Mouse (Mus musculus): ENCODE data around the gene Cgas. TPM values are rescaled to one million over a fixed set of nuclear protein-coding genes. Genes with fewer than 3 reads are reported as not detected.
A peak's percentile ranks its signal among the peaks of the same experiment; 100 is the strongest.

Gene Cgas
- polyA plus RNA-seq, 1 experiment from 2014 or later = 2.9 TPM

GRCm38 (mm10) chr9:78474270-78474669 lies 31.2 kb upstream of the Cgas start:
- H3K4me3 ChIP-seq (replicated peaks; ENCODE audit: low read length) = no peak overlapping the region
- WGBS = 76% methylated on average over 2 of the region's 2 CpGs
- no peak overlapping the region for H3K4me2 ChIP-seq (ENCODE audit: low read depth, low read length)
- no peaks in the 10 kb centered on the region for H3K27me3 ChIP-seq (ENCODE audit: control insufficient read depth, insufficient read depth, low read length)
- no peak overlapping the region for H3K27ac ChIP-seq (ENCODE audit: low read length)
- H3K36me3 ChIP-seq (ENCODE audit: control insufficient read depth, insufficient read depth, low read length) = peaks cover 20% of the 10 kb centered on the region
- no peak overlapping the region for H3K9ac ChIP-seq (ENCODE audit: low read length)
- no peak for ATAC-seq (ENCODE audit: insufficient read depth, low FRiP score)
- H3K4me1 ChIP-seq (ENCODE audit: control insufficient read depth, insufficient read depth, low read length) = peaks cover 3% of the 10 kb centered on the region; the same call in 1 of the 2 replicates
- H3K9me3 ChIP-seq (replicated peaks; ENCODE audit: control insufficient read depth, low read length) = no peaks in the 10 kb centered on the region

GRCm38 (mm10) chr9:78473588-78473987 lies 30.6 kb upstream of the Cgas start:
- Histone ChIP-seq H3K4me2 (ENCODE audit: low read depth, low read length) (no peak overlapping the region), H3K9ac (ENCODE audit: low read length) (no peak overlapping the region), H3K27ac (ENCODE audit: low read length) (no peak overlapping the region), H3K27me3 (ENCODE audit: control insufficient read depth, insufficient read depth, low read length) (no peaks in the 10 kb centered on the region), H3K4me3 (replicated peaks; ENCODE audit: low read length) (no peak overlapping the region), H3K4me1 (ENCODE audit: control insufficient read depth, insufficient read depth, low read length) (no peaks in the 10 kb centered on the region), H3K9me3 (replicated peaks; ENCODE audit: control insufficient read depth, low read length) (no peaks in the 10 kb centered on the region), H3K36me3 (ENCODE audit: control insufficient read depth, insufficient read depth, low read length) (peaks cover 19% of the 10 kb centered on the region)
- no peak for ATAC-seq (ENCODE audit: insufficient read depth, low FRiP score)
- WGBS = 81% methylated on average over 8 of the region's 8 CpGs

- Histone ChIP-seq H3K27me3 (ENCODE audit: control insufficient read depth, insufficient read depth, low read length) (no peaks in the 10 kb centered on the region), H3K9ac (ENCODE audit: low read length) (no peak overlapping the region), H3K4me1 (ENCODE audit: control insufficient read depth, insufficient read depth, low read length) (no peaks in the 10 kb centered on the region), H3K4me3 (replicated peaks; ENCODE audit: low read length) (no peak overlapping the region), H3K27ac (ENCODE audit: low read length) (no peak overlapping the region), H3K4me2 (ENCODE audit: low read depth, low read length) (no peak overlapping the region), H3K36me3 (ENCODE audit: control insufficient read depth, insufficient read depth, low read length) (peaks cover 20% of the 10 kb centered on the region), H3K9me3 (replicated peaks; ENCODE audit: control insufficient read depth, low read length) (no peaks in the 10 kb centered on the region)
- 90% methylated on average over 3 of the region's 3 CpGs for WGBS
- ATAC-seq (ENCODE audit: insufficient read depth, low FRiP score) = no peak
Observed at GRCm38 (mm10) chr9:78465725-78466124, 22.7 kb upstream of the Cgas start.

GRCm38 (mm10) chr9:78463337-78463736 lies 20.3 kb upstream of the Cgas start:
- no peak overlapping the region for H3K4me2 ChIP-seq (ENCODE audit: low read depth, low read length)
- no peak for ATAC-seq (ENCODE audit: insufficient read depth, low FRiP score)
- no peak overlapping the region for H3K27ac ChIP-seq (ENCODE audit: low read length)
- H3K36me3 ChIP-seq (ENCODE audit: control insufficient read depth, insufficient read depth, low read length) = peaks cover 19% of the 10 kb centered on the region; the same call in 1 of the 2 replicates
- no peak overlapping the region for H3K4me3 ChIP-seq (replicated peaks; ENCODE audit: low read length)
- no peaks in the 10 kb centered on the region for H3K27me3 ChIP-seq (ENCODE audit: control insufficient read depth, insufficient read depth, low read length)
- no peaks in the 10 kb centered on the region for H3K9me3 ChIP-seq (replicated peaks; ENCODE audit: control insufficient read depth, low read length)
- 87% methylated on average over 4 of the region's 4 CpGs for WGBS
- H3K4me1 ChIP-seq (ENCODE audit: control insufficient read depth, insufficient read depth, low read length) = no peaks in the 10 kb centered on the region
- H3K9ac ChIP-seq (ENCODE audit: low read length) = no peak overlapping the region

GRCm38 (mm10) chr9:78457026-78457425 lies 14.0 kb upstream of the Cgas start:
- Histone ChIP-seq H3K9ac (ENCODE audit: low read length) (no peak overlapping the region), H3K4me3 (replicated peaks; ENCODE audit: low read length) (no peak overlapping the region), H3K9me3 (replicated peaks; ENCODE audit: control insufficient read depth, low read length) (no peaks in the 10 kb centered on the region), H3K4me1 (ENCODE audit: control insufficient read depth, insufficient read depth, low read length) (no peaks in the 10 kb centered on the region), H3K4me2 (ENCODE audit: low read depth, low read length) (no peak overlapping the region), H3K36me3 (ENCODE audit: control insufficient read depth, insufficient read depth, low read length) (0 out of 2 replicates have a peak, but pooled peaks cover 20% of the 10 kb centered on the region), H3K27me3 (ENCODE audit: control insufficient read depth, insufficient read depth, low read length) (no peaks in the 10 kb centered on the region), H3K27ac (ENCODE audit: low read length) (no peak overlapping the region)
- ATAC-seq (ENCODE audit: insufficient read depth, low FRiP score) = no peak
- WGBS = 86% methylated on average over 8 of the region's 8 CpGs

- no peak overlapping the region for H3K9ac ChIP-seq (ENCODE audit: low read length)
- 78% methylated on average over 4 of the region's 4 CpGs for WGBS
- H3K4me3 ChIP-seq (replicated peaks; ENCODE audit: low read length) = no peak overlapping the region
- H3K27me3 ChIP-seq (ENCODE audit: control insufficient read depth, insufficient read depth, low read length) = no peaks in the 10 kb centered on the region
- no peak overlapping the region for H3K4me2 ChIP-seq (ENCODE audit: low read depth, low read length)
- no peak overlapping the region for H3K27ac ChIP-seq (ENCODE audit: low read length)
- peaks cover 10% of the 10 kb centered on the region for H3K4me1 ChIP-seq (ENCODE audit: control insufficient read depth, insufficient read depth, low read length)
- no peaks in the 10 kb centered on the region for H3K9me3 ChIP-seq (replicated peaks; ENCODE audit: control insufficient read depth, low read length)
- no peak for ATAC-seq (ENCODE audit: insufficient read depth, low FRiP score)
- H3K36me3 ChIP-seq (ENCODE audit: control insufficient read depth, insufficient read depth, low read length) = peaks cover 6% of the 10 kb centered on the region; the same call in 1 of the 2 replicates
Observed at GRCm38 (mm10) chr9:78451382-78451781, 8.3 kb upstream of the Cgas start.

GRCm38 (mm10) chr9:78450404-78450803 lies 7.4 kb upstream of the Cgas start:
- no peak overlapping the region for H3K9ac ChIP-seq (ENCODE audit: low read length)
- ATAC-seq (ENCODE audit: insufficient read depth, low FRiP score) = no peak
- whole genome bisulfite sequencing = 76% methylated on average over 5 of the region's 5 CpGs

GRCm38 (mm10) chr9:78447973-78448873 lies 5.2 kb upstream of the Cgas start, which contains the start of the genes Mto1 and Gm17324:
Gene Mto1, plus strand, starts transcription at chr9:78448208.
Gene Gm17324, minus strand, starts transcription at chr9:78448786.
- H3K27ac ChIP-seq (ENCODE audit: low read length) = peak within 1 kb of the TSS; percentile 90
- peak within 1 kb of the TSS; percentile 66 for H3K4me2 ChIP-seq (ENCODE audit: low read depth, low read length)
- H3K9me3 ChIP-seq (replicated peaks; ENCODE audit: control insufficient read depth, low read length) = no peaks in the 10 kb centered on the region
- ATAC-seq (ENCODE audit: insufficient read depth, low FRiP score) = peak; percentile 97
- no peaks in the 10 kb centered on the region; the same call in 1 of the 2 replicates for H3K27me3 ChIP-seq (ENCODE audit: control insufficient read depth, insufficient read depth, low read length)
- peaks cover 4% of the 10 kb centered on the region; the same call in 1 of the 2 replicates for H3K36me3 ChIP-seq (ENCODE audit: control insufficient read depth, insufficient read depth, low read length)
- H3K4me3 ChIP-seq (replicated peaks; ENCODE audit: low read length) = peak within 1 kb of the TSS; percentile 81
- peak within 1 kb of the TSS; percentile 92 for H3K9ac ChIP-seq (ENCODE audit: low read length)
- peaks cover 11% of the 10 kb centered on the region for H3K4me1 ChIP-seq (ENCODE audit: control insufficient read depth, insufficient read depth, low read length)
- under 1% methylated on average over 96 of the region's 96 CpGs for WGBS

More at GRCm38 (mm10) chr9:78450404-78450803, 7.4 kb upstream of the Cgas start:
- Histone ChIP-seq H3K4me2 (ENCODE audit: low read depth, low read length) (no peak overlapping the region), H3K9me3 (replicated peaks; ENCODE audit: control insufficient read depth, low read length) (no peaks in the 10 kb centered on the region), H3K27me3 (ENCODE audit: control insufficient read depth, insufficient read depth, low read length) (no peaks in the 10 kb centered on the region), H3K4me1 (ENCODE audit: control insufficient read depth, insufficient read depth, low read length) (peaks cover 10% of the 10 kb centered on the region), H3K36me3 (ENCODE audit: control insufficient read depth, insufficient read depth, low read length) (peaks cover 6% of the 10 kb centered on the region; the same call in 1 of the 2 replicates), H3K4me3 (replicated peaks; ENCODE audit: low read length) (no peak overlapping the region), H3K27ac (ENCODE audit: low read length) (no peak overlapping the region)

- Histone ChIP-seq H3K9ac (ENCODE audit: low read length) (peak overlapping the region; percentile 64), H3K4me2 (ENCODE audit: low read depth, low read length) (peak overlapping the region; percentile 60), H3K4me3 (replicated peaks; ENCODE audit: low read length) (peak overlapping the region; percentile 81), H3K9me3 (replicated peaks; ENCODE audit: control insufficient read depth, low read length) (no peaks in the 10 kb centered on the region), H3K27me3 (ENCODE audit: control insufficient read depth, insufficient read depth, low read length) (peaks cover 2% of the 10 kb centered on the region; the same call in 1 of the 2 replicates), H3K4me1 (ENCODE audit: control insufficient read depth, insufficient read depth, low read length) (peaks cover 13% of the 10 kb centered on the region), H3K27ac (ENCODE audit: low read length) (no peak overlapping the region), H3K36me3 (ENCODE audit: control insufficient read depth, insufficient read depth, low read length) (no peaks in the 10 kb centered on the region; the same call in 1 of the 2 replicates)
- ATAC-seq (ENCODE audit: insufficient read depth, low FRiP score) = no peak
- WGBS = 31% methylated on average over 9 of the region's 9 CpGs
Observed at GRCm38 (mm10) chr9:78447606-78447972, 4.6 kb upstream of the Cgas start.

Data from stomach, embryonic 16.5 days (tissue).